Mouse (Mus musculus) cortical plate, adult 2 months (tissue): Measurements from ENCODE around the gene Nme8. TPM values are rescaled to one million over a fixed set of nuclear protein-coding genes. Genes with fewer than 3 reads are reported as not detected.

Experiments
- H3K27ac ChIP-seq: fragments of 200-500 bp; 2 replicates; pipeline ENCODE4 v1.5.1; 2012; ENCODE audit warnings: low read length, control low read depth, inconsistent platforms; ENCODE audit not compliant: insufficient read depth
- H3K4me1 ChIP-seq: fragments of 200-500 bp; 2 replicates; pipeline ENCODE4 v1.6.1; 2011; ENCODE audit warnings: low read length; ENCODE audit not compliant: control insufficient read depth, insufficient read depth
- H3K4me3 ChIP-seq: fragments of 200-500 bp; 2 replicates; pipeline ENCODE4 v1.5.1; 2011; ENCODE audit warnings: mild to moderate bottlenecking, low read length, control low read depth; ENCODE audit not compliant: insufficient read depth
- CTCF ChIP-seq: fragments of 200-500 bp; IDR thresholded peaks from 2 replicates; pipeline ENCODE4 v1.5.1; 2011; ENCODE audit warnings: mild to moderate bottlenecking, control low read depth, low read length; ENCODE audit not compliant: insufficient read depth; ENCODE audit errors: extremely low read depth
- POLR2A ChIP-seq: fragments of 200-500 bp; IDR thresholded peaks from 2 replicates; pipeline ENCODE4 v1.6.1; 2011; ENCODE audit warnings: mild to moderate bottlenecking, low read length, control low read depth; ENCODE audit not compliant: insufficient read depth; ENCODE audit errors: extremely low read depth
- polyA plus RNA-seq: library from polyadenylated mRNA; depleted of rRNA; stranded (reverse); fragments of >200 nt; gene quantifications from 2 replicates; pipeline ENCODE4 v1.2.3, GENCODE M21; 2012

Nme8 gene
- polyA plus RNA-seq, 1 experiment: not detected

GRCm38 (mm10) chr13:19649824-19650223, 47.8 kb downstream of the Nme8 start:
- H3K4me3 ChIP-seq: no peak overlapping the region
- H3K27ac ChIP-seq: no peak overlapping the region
- no peaks in the 10 kb centered on the region for H3K4me1 ChIP-seq
- TF ChIP-seq CTCF: no peak
- no peak for TF ChIP-seq POLR2A

GRCm38 (mm10) chr13:19644225-19644624, 53.4 kb downstream of the Nme8 start:
- Histone ChIP-seq H3K27ac (no peak overlapping the region), H3K4me3 (no peak overlapping the region), H3K4me1 (no peaks in the 10 kb centered on the region)
- TF ChIP-seq POLR2A (no peak), CTCF (peak; percentile 30; the same call in 1 of the 2 replicates)

GRCm38 (mm10) chr13:19643519-19643918, 54.1 kb downstream of the Nme8 start:
- no peak overlapping the region for H3K4me3 ChIP-seq

GRCm38 (mm10) chr13:19640203-19640851, 57.3 kb downstream of the Nme8 start:
- no peaks in the 10 kb centered on the region for H3K4me1 ChIP-seq
- no peak overlapping the region for H3K4me3 ChIP-seq
- H3K27ac ChIP-seq: no peak overlapping the region
- TF ChIP-seq CTCF: no peak
- no peak for TF ChIP-seq POLR2A

More at GRCm38 (mm10) chr13:19643519-19643918, 54.1 kb downstream of the Nme8 start:
- TF ChIP-seq CTCF (no peak), POLR2A (no peak)
- no peak overlapping the region for H3K27ac ChIP-seq
- H3K4me1 ChIP-seq: no peaks in the 10 kb centered on the region

GRCm38 (mm10) chr13:19636131-19636530, 61.5 kb downstream of the Nme8 start:
- no peaks in the 10 kb centered on the region for H3K4me1 ChIP-seq
- no peak overlapping the region for H3K4me3 ChIP-seq
- H3K27ac ChIP-seq: no peak overlapping the region
- peak; percentile 65 for TF ChIP-seq CTCF
- no peak for TF ChIP-seq POLR2A

GRCm38 (mm10) chr13:19630768-19631709, 66.6 kb downstream of the Nme8 start:
- no peak for TF ChIP-seq POLR2A
- Histone ChIP-seq H3K27ac (no peak overlapping the region), H3K4me1 (no peaks in the 10 kb centered on the region), H3K4me3 (no peak overlapping the region)

GRCm38 (mm10) chr13:19626473-19626872, 71.1 kb downstream of the Nme8 start:
- Histone ChIP-seq H3K4me1 (no peaks in the 10 kb centered on the region), H3K27ac (no peak overlapping the region), H3K4me3 (no peak overlapping the region)
- TF ChIP-seq CTCF: no peak
- TF ChIP-seq POLR2A: no peak

- Histone ChIP-seq H3K4me1 (no peaks in the 10 kb centered on the region), H3K4me3 (no peak overlapping the region), H3K27ac (no peak overlapping the region)
- TF ChIP-seq CTCF (no peak), POLR2A (no peak)
These were observed 72.8 kb downstream of the Nme8 start for GRCm38 (mm10) chr13:19624632-19625320.

GRCm38 (mm10) chr13:19623228-19623905, 74.2 kb downstream of the Nme8 start:
- H3K4me3 ChIP-seq: peak overlapping the region; percentile 38
- H3K27ac ChIP-seq: no peak overlapping the region
- H3K4me1 ChIP-seq: no peaks in the 10 kb centered on the region
- 0 out of 2 replicates have a peak, but pooled peaks have one; percentile 0 for TF ChIP-seq POLR2A
- TF ChIP-seq CTCF: no peak
